ENCODE assay signal across 8 mouse cellular contexts in the genomic region with DNA sequence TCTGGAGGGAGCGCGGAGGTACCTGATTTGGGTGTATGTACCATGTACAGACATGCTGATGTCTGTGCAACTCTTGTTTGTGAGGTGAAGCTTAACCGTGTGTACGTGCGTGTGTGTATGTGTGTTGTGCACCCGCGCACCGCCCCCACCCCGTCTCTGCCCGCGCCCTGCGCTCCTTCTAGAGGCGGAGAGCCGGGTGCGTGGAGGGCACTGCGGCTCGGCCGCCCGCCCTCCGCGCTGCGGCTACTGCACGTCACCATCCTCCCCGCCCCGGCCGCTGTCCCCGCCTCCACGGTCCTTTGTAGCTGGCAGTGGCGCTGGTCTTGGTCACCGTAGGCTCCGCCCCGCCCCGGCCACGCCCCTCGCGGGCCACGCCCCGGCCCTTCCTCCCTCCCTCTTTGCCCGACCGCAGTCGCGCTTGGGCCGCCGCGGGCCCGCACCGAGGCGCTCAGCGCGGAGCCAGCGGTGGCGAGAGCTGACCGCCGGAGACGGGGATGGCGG. TPM values are rescaled to one million over a fixed set of nuclear protein-coding genes. Genes with fewer than 3 reads are reported as not detected.
DNase-seq lines count a peak whose midpoint lies in the region; ATAC-seq and TF ChIP-seq lines count a peak whose summit lies in the region.

TSS of gene Crmp1 (plus strand) at position 290 of the 501 bp plus-strand sequence.

- no peaks in the 10 kb centered on the region for H3K36me3 ChIP-seq in lung, embryonic 14.5 days (ENCODE audit: insufficient read depth)
- no peaks in the 10 kb centered on the region for H3K36me3 ChIP-seq in forebrain, embryonic 15.5 days
- H3K36me3 ChIP-seq in stomach, embryonic 15.5 days = no peaks in the 10 kb centered on the region

- H3K4me3 ChIP-seq in lung, embryonic 14.5 days (ENCODE audit: low read depth, low read length) = peak within 1 kb of the TSS; percentile 29
- no peak within 1 kb of the TSS for H3K4me3 ChIP-seq in lung, adult 2 months (replicated peaks; ENCODE audit: extremely low read depth, low read depth, low read length)
- H3K4me3 ChIP-seq in forebrain, embryonic 15.5 days = peak within 1 kb of the TSS; percentile 78
- peak within 1 kb of the TSS; percentile 37 for H3K4me3 ChIP-seq in stomach, embryonic 15.5 days (replicated peaks)

- peak; percentile 79 for DNase-seq in lung, embryonic 14.5 days
- no peak for DNase-seq in lung, adult 2 months
- peak; percentile 78 to 82 for DNase-seq in layer of hippocampus, adult 8-10 months (ENCODE audit: low spot score in 2 of 2)
- DNase-seq in thymus, postnatal 10 days (ENCODE audit: low spot score in 2 of 2) = no peak

- no peaks in the 10 kb centered on the region for H3K9me3 ChIP-seq in lung, embryonic 14.5 days (ENCODE audit: low read depth, low read length)
- H3K9me3 ChIP-seq in forebrain, embryonic 15.5 days = no peaks in the 10 kb centered on the region
- no peaks in the 10 kb centered on the region for H3K9me3 ChIP-seq in stomach, embryonic 15.5 days

- TF ChIP-seq CTCF in lung, embryonic 14.5 days (IDR thresholded peaks at IDR 0.05; ENCODE audit: low read depth) = no peak
- no peak for TF ChIP-seq CTCF in lung, adult 2 months (IDR thresholded peaks at IDR 0.05; ENCODE audit: insufficient read depth, low read length)

- peak; percentile 67 for ATAC-seq in lung, embryonic 14.5 days (ENCODE audit: insufficient read depth)
- ATAC-seq in cerebellum, adult (ENCODE audit: insufficient number of reproducible peaks, low FRiP score, low TSS enrichment) = peak; percentile 76
- ATAC-seq in forebrain, embryonic 15.5 days (replicated peaks) = peak; percentile 76
- 0 out of 2 replicates have a peak, but pooled peaks have one; percentile 54 for ATAC-seq in megakaryocyte-erythroid progenitor cell, adult 5-6 weeks (replicated peaks; ENCODE audit: low FRiP score, low TSS enrichment, poor library complexity, severe bottlenecking)
- peak; percentile 67 for ATAC-seq in stomach, embryonic 15.5 days (ENCODE audit: insufficient read depth, low FRiP score, low read depth)

- H3K27ac ChIP-seq in lung, embryonic 14.5 days (ENCODE audit: low read depth) = no peak within 1 kb of the TSS
- H3K27ac ChIP-seq in forebrain, embryonic 15.5 days (replicated peaks) = peak within 1 kb of the TSS; percentile 44
- H3K27ac ChIP-seq in stomach, embryonic 15.5 days = no peak within 1 kb of the TSS

- no peak within 1 kb of the TSS for H3K9ac ChIP-seq in lung, embryonic 14.5 days
- peak within 1 kb of the TSS; percentile 93 for H3K9ac ChIP-seq in forebrain, embryonic 15.5 days (replicated peaks)
- H3K9ac ChIP-seq in stomach, embryonic 15.5 days = no peak within 1 kb of the TSS

- H3K27me3 ChIP-seq in lung, embryonic 14.5 days (ENCODE audit: insufficient read depth, low read length) = peaks cover 67% of the 10 kb centered on the region
- H3K27me3 ChIP-seq in forebrain, embryonic 15.5 days = peaks cover 30% of the 10 kb centered on the region
- H3K27me3 ChIP-seq in stomach, embryonic 15.5 days (replicated peaks) = peaks cover 68% of the 10 kb centered on the region

- H3K4me1 ChIP-seq in lung, embryonic 14.5 days (ENCODE audit: insufficient read depth) = no peaks in the 10 kb centered on the region
- H3K4me1 ChIP-seq in lung, adult 2 months (ENCODE audit: control insufficient read depth, insufficient read depth, low read length) = no peaks in the 10 kb centered on the region; the same call in 1 of the 2 replicates
- peaks cover 44% of the 10 kb centered on the region for H3K4me1 ChIP-seq in forebrain, embryonic 15.5 days
- peaks cover 18% of the 10 kb centered on the region for H3K4me1 ChIP-seq in stomach, embryonic 15.5 days

- peak within 1 kb of the TSS; percentile 63 for H3K4me2 ChIP-seq in lung, embryonic 14.5 days
- H3K4me2 ChIP-seq in forebrain, embryonic 15.5 days (replicated peaks) = peak within 1 kb of the TSS; percentile 61
- H3K4me2 ChIP-seq in stomach, embryonic 15.5 days = peak within 1 kb of the TSS; percentile 76

- TF ChIP-seq POLR2A in lung, adult 2 months (IDR thresholded peaks at IDR 0.05; ENCODE audit: borderline replicate concordance, extremely low read depth, low read depth, low read length) = no peak

- WGBS in lung, embryonic 14.5 days = under 1% methylated on average over 54 of the region's 56 CpGs
- 2% methylated on average over 56 of the region's 56 CpGs for WGBS in lung, adult 2 months
- under 1% methylated on average over 53 of the region's 56 CpGs for WGBS in forebrain, embryonic 15.5 days
- WGBS in stomach, embryonic 15.5 days = 2% methylated on average over 47 of the region's 56 CpGs

RNA-seq across cellular contexts. Expression of gene Crmp1, which starts in this region (rescaled TPM):
- 14.5 and 15.6 TPM in 2 replicates for polyA plus RNA-seq in lung, embryonic 14.5 days (2014; fragmentation: Nextera tagmentation; extraction: Ambion mirVana)
- 0.50 and 0.83 TPM in 2 replicates for polyA plus RNA-seq in lung, adult 2 months (2012; rRNA removed)
- 790 and 813 TPM in 2 replicates for polyA plus RNA-seq in forebrain, embryonic 15.5 days (2015; fragmentation: Nextera tagmentation; extraction: Ambion mirVana)
- total RNA-seq in layer of hippocampus, adult 8-10 months (2022) = 100 to 1,000 TPM; 202 to 212 (median 207) TPM
- total RNA-seq in megakaryocyte-erythroid progenitor cell, adult 5-6 weeks (2014; fragmentation: Nextera tagmentation) = not detected in 2 replicates
- total RNA-seq in megakaryocyte-erythroid progenitor cell, adult 5-6 weeks (2017) = not detected in 2 replicates
- 27.7 and 29.4 TPM in 2 replicates for polyA plus RNA-seq in stomach, embryonic 15.5 days (2015; fragmentation: Nextera tagmentation; extraction: Ambion mirVana)

Comparison
In these comparisons a context has a peak if more than half of its experiments do, and no peak if none do; other contexts are left out.
1. RNA of gene Crmp1 (total RNA-seq): 202 to 212 TPM in layer of hippocampus, adult 8-10 months; not detected in megakaryocyte-erythroid progenitor cell, adult 5-6 weeks; every median in the first group is over 100 times any median in the second.
2. RNA of gene Crmp1 (polyA plus RNA-seq): 790 to 813 TPM in forebrain, embryonic 15.5 days; 27.7 to 29.4 TPM in stomach, embryonic 15.5 days, 14.5 to 15.6 TPM in lung, embryonic 14.5 days and 0.50 to 0.83 TPM in lung, adult 2 months; every median in the first group is over 10 times any median in the second.
3. DNase-seq: peak in lung, embryonic 14.5 days (single experiment) and layer of hippocampus, adult 8-10 months (2 of 2); none in lung, adult 2 months (single experiment) and thymus, postnatal 10 days (0 of 2).
4. Peak in ATAC-seq in megakaryocyte-erythroid progenitor cell, adult 5-6 weeks; RNA of the gene not detected or under 1 TPM.
5. Peak in every context shown above with its lines, with median percentiles within 50 percentile points of each other: ATAC-seq and H3K4me2 ChIP-seq.